Comparison of ENCODE assay signal across 10 mouse cellular contexts in the genomic region with DNA sequence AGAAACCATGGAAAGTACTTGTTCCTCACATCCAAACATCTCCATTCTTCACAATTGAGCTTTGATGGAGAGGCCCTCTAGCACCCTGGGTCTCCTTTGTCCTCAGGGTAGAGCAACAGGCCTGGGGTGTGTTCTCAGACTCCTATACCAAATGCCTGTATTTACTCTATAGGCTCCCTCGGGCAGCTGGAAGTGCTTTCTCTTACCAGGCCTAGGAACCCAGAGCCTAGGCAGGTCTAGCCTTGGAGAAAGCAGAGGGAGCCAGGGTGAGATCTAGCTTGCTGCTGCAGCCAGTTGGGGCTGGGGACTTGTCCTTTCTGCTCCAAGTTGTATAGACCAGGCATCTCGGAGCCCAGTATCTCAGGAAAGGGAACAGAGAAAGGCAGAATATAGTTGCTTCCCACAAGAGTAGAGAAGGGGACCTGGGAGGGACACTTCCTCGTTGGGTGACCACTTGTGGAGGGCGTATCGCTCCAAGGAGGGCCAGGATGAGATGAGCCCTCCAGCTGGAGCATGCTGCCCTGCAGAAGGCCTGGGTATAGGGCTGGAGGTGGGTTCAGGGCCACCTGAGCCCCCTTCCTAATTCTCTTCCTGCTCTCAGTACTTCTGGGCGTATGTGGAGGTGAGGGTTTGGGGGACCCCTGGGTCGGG. TPM values are rescaled to one million over a fixed set of nuclear protein-coding genes. Genes with fewer than 3 reads are reported as not detected.
A peak's percentile ranks its signal among the peaks of the same experiment; 100 is the strongest.
DNase-seq lines count a peak whose midpoint lies in the region; ATAC-seq and TF ChIP-seq lines count a peak whose summit lies in the region.
"Had no signal": no experiment of that assay in that cellular context is flagged by ENCODE, and none has a peak within 500 bp of the region (broad histone marks: within the 10 kb centered on the region; RNA-seq: fewer than 3 reads in every experiment).

No protein-coding gene starts in this region.

- peak overlapping the region; percentile 22; the same call in 1 of the 2 replicates for H3K9ac ChIP-seq in forebrain, postnatal 0 days
- H3K9ac ChIP-seq in forebrain, embryonic 16.5 days (replicated peaks; ENCODE audit: low read depth, low read length): no peak overlapping the region
- peak overlapping the region; percentile 72 for H3K9ac ChIP-seq in liver, embryonic 16.5 days (ENCODE audit: low read depth, low read length)

- ATAC-seq in forebrain, postnatal 0 days: no peak
- no peak for ATAC-seq in forebrain, embryonic 16.5 days
- ATAC-seq in liver, embryonic 16.5 days (ENCODE audit: low read depth): no peak
- ATAC-seq in erythroid progenitor cell, adult 5-6 weeks (replicated peaks; ENCODE audit: low FRiP score, poor library complexity, severe bottlenecking): no peak
- ATAC-seq: inflammation-experienced regulatory T-cells, adult 6 months had no signal

- no peak overlapping the region for H3K4me3 ChIP-seq in forebrain, postnatal 0 days (ENCODE audit: low read depth, low read length)
- H3K4me3 ChIP-seq in forebrain, embryonic 16.5 days (replicated peaks; ENCODE audit: low read length): no peak overlapping the region
- H3K4me3 ChIP-seq in left cerebral cortex, adult 2 months: peak overlapping the region; percentile 16; the same call in 1 of the 2 replicates
- H3K4me3 ChIP-seq in bone marrow macrophage, adult 2 months (ENCODE audit: insufficient read depth, low read length): 0 out of 2 replicates have a peak overlapping the region, but pooled peaks have one; percentile 2
- H3K4me3 ChIP-seq in liver, embryonic 16.5 days (ENCODE audit: low read depth, low read length): peak overlapping the region; percentile 90

- TF ChIP-seq POLR2A in bone marrow macrophage, adult 2 months (IDR thresholded peaks at IDR 0.05; ENCODE audit: borderline replicate concordance, low read depth, low read length): no peak

- intact Hi-C loops in left cerebral cortex, adult 2 months (cut with DNase I): no loop called here

- no peaks in the 10 kb centered on the region for H3K27me3 ChIP-seq in forebrain, postnatal 0 days (ENCODE audit: insufficient read depth, low read length)
- 0 out of 2 replicates have a peak, but pooled peaks cover under 1% of the 10 kb centered on the region for H3K27me3 ChIP-seq in forebrain, embryonic 16.5 days (replicated peaks; ENCODE audit: control insufficient read depth, insufficient read depth, low read length)
- peaks cover 4% of the 10 kb centered on the region for H3K27me3 ChIP-seq in liver, embryonic 16.5 days (ENCODE audit: control insufficient read depth, insufficient read depth, low read depth, low read length)

- TF ChIP-seq CTCF in forebrain, postnatal 0 days (IDR thresholded peaks at IDR 0.05; ENCODE audit: low read depth): no peak
- no peak for TF ChIP-seq CTCF in left cerebral cortex, adult 2 months (IDR thresholded peaks at IDR 0.05)
- no peak for TF ChIP-seq CTCF in bone marrow macrophage, adult 2 months (IDR thresholded peaks at IDR 0.05; ENCODE audit: low read depth, low read length)

- no peaks in the 10 kb centered on the region for H3K9me3 ChIP-seq in forebrain, postnatal 0 days (ENCODE audit: low read length)
- no peaks in the 10 kb centered on the region for H3K9me3 ChIP-seq in forebrain, embryonic 16.5 days (ENCODE audit: control insufficient read depth, low read length)
- no peaks in the 10 kb centered on the region for H3K9me3 ChIP-seq in liver, embryonic 16.5 days (replicated peaks; ENCODE audit: control insufficient read depth, low read length)

- 83% methylated on average over 7 of the region's 7 CpGs for WGBS in forebrain, postnatal 0 days
- WGBS in forebrain, embryonic 16.5 days: 85% methylated on average over 7 of the region's 7 CpGs
- WGBS in liver, embryonic 16.5 days (ENCODE audit: insufficient replicate concordance): 49% methylated on average over 7 of the region's 7 CpGs

- peaks cover 19% of the 10 kb centered on the region; the same call in 1 of the 2 replicates for H3K36me3 ChIP-seq in forebrain, postnatal 0 days (ENCODE audit: insufficient read depth)
- H3K36me3 ChIP-seq in forebrain, embryonic 16.5 days (ENCODE audit: control insufficient read depth, insufficient read depth): peaks cover 5% of the 10 kb centered on the region
- peaks cover 6% of the 10 kb centered on the region; the same call in 1 of the 2 replicates for H3K36me3 ChIP-seq in liver, embryonic 16.5 days (ENCODE audit: control insufficient read depth, insufficient read depth)

- DNase-seq in forebrain, postnatal 0 days: no peak
- DNase-seq in left cerebral cortex, adult 2 months (ENCODE audit: extremely low spot score in 1 of 2, low spot score in 2 of 2): no peak
- DNase-seq in left cerebral cortex, adult 18-20 months (ENCODE audit: low spot score in 2 of 2): no peak
- no peak for DNase-seq in layer of hippocampus, postnatal 14 days (ENCODE audit: low spot score in 2 of 2)
- DNase-seq: B cell, adult 2 months had no signal

- H3K4me2 ChIP-seq in forebrain, postnatal 0 days (ENCODE audit: low read depth): no peak overlapping the region
- H3K4me2 ChIP-seq in forebrain, embryonic 16.5 days (ENCODE audit: low read length): no peak overlapping the region
- peak overlapping the region; percentile 74 for H3K4me2 ChIP-seq in liver, embryonic 16.5 days (ENCODE audit: low read depth, low read length)

- no peak overlapping the region for H3K27ac ChIP-seq in forebrain, postnatal 0 days (ENCODE audit: low read depth, low read length)
- no peak overlapping the region for H3K27ac ChIP-seq in forebrain, embryonic 16.5 days (ENCODE audit: low read length)
- peak overlapping the region; percentile 99 for H3K27ac ChIP-seq in left cerebral cortex, adult 2 months
- peak overlapping the region; percentile 83 for H3K27ac ChIP-seq in bone marrow macrophage, adult 2 months (ENCODE audit: insufficient read depth, low read depth, low read length)
- H3K27ac ChIP-seq in liver, embryonic 16.5 days (ENCODE audit: low read length): peak overlapping the region; percentile 99

- H3K4me1 ChIP-seq in forebrain, postnatal 0 days (ENCODE audit: insufficient read depth): no peaks in the 10 kb centered on the region
- peaks cover 27% of the 10 kb centered on the region for H3K4me1 ChIP-seq in forebrain, embryonic 16.5 days (replicated peaks; ENCODE audit: control insufficient read depth, insufficient read depth, low read length)
- peaks cover 42% of the 10 kb centered on the region for H3K4me1 ChIP-seq in bone marrow macrophage, adult 2 months (ENCODE audit: control insufficient read depth, insufficient read depth, low read length)
- H3K4me1 ChIP-seq in liver, embryonic 16.5 days (ENCODE audit: control insufficient read depth, low read depth, low read length): peaks cover 49% of the 10 kb centered on the region

RNA-seq across cellular contexts. Expression of gene Slc48a1, which starts 9.0 kb away (rescaled TPM):
- 40.2 and 56.4 TPM in 2 replicates for total RNA-seq in forebrain, postnatal 0 days (2014; rRNA removed)
- polyA plus RNA-seq in forebrain, postnatal 0 days (2015; fragmentation: Nextera tagmentation; extraction: Ambion mirVana): 123 and 135 TPM in 2 replicates
- 72.9 and 78.2 TPM in 2 replicates for polyA plus RNA-seq in forebrain, embryonic 16.5 days (2015; fragmentation: Nextera tagmentation; extraction: Ambion mirVana)
- 100 to 1,000 TPM; 157 to 161 TPM for total RNA-seq in left cerebral cortex, adult 2 months (2021)
- total RNA-seq in left cerebral cortex, adult 18-20 months (2021): 100 to 1,000 TPM; 154 to 168 TPM
- polyA plus RNA-seq in bone marrow macrophage, adult 2 months (2012; ENCODE audit: insufficient read depth, insufficient read length, missing spikeins): 261 and 265 TPM in 2 replicates
- 98.9 and 103 TPM in 2 replicates for polyA plus RNA-seq in liver, embryonic 16.5 days (2015; fragmentation: Nextera tagmentation; extraction: Ambion mirVana)
- 100 to 1,000 TPM; 131 to 147 TPM for total RNA-seq in layer of hippocampus, postnatal 14 days (2021)
- 122 and 124 TPM in 2 replicates for total RNA-seq in erythroid progenitor cell, adult 5-6 weeks (2015; ENCODE audit: low replicate concordance)
- 74.2 and 96.2 TPM in 2 replicates for total RNA-seq in erythroid progenitor cell, adult 5-6 weeks (2017; ENCODE audit: low replicate concordance)

RNA-seq across cellular contexts. Expression of gene Rapgef3, which starts 19.5 kb away (rescaled TPM):
- total RNA-seq in forebrain, postnatal 0 days (2014; rRNA removed): 16.6 and 22.0 TPM in 2 replicates
- polyA plus RNA-seq in forebrain, postnatal 0 days (2015; fragmentation: Nextera tagmentation; extraction: Ambion mirVana): 6.5 and 8.7 TPM in 2 replicates
- polyA plus RNA-seq in forebrain, embryonic 16.5 days (2015; fragmentation: Nextera tagmentation; extraction: Ambion mirVana): 8.9 and 13.3 TPM in 2 replicates
- 10 to 100 TPM; 46.5 to 50.4 TPM for total RNA-seq in left cerebral cortex, adult 2 months (2021)
- 10 to 100 TPM; 42.6 to 44.7 TPM for total RNA-seq in left cerebral cortex, adult 18-20 months (2021)
- 2.6 and 3.7 TPM in 2 replicates for polyA plus RNA-seq in bone marrow macrophage, adult 2 months (2012; ENCODE audit: insufficient read depth, insufficient read length, missing spikeins)
- 1.6 and 2.1 TPM in 2 replicates for polyA plus RNA-seq in liver, embryonic 16.5 days (2015; fragmentation: Nextera tagmentation; extraction: Ambion mirVana)
- 10 to 100 TPM; 39.3 to 40.1 TPM for total RNA-seq in layer of hippocampus, postnatal 14 days (2021)
- total RNA-seq in erythroid progenitor cell, adult 5-6 weeks (2015; ENCODE audit: low replicate concordance): not detected in 2 replicates
- 3.9 TPM in 1 of 2 replicates, not detected in the other for total RNA-seq in erythroid progenitor cell, adult 5-6 weeks (2017; ENCODE audit: low replicate concordance)
- polyA plus RNA-seq: inflammation-experienced regulatory T-cells, adult 6 months had no signal

RNA-seq across cellular contexts. Expression of gene Endou, which starts 56.1 kb away (rescaled TPM):
- 0.14 and 0.15 TPM in 2 replicates for total RNA-seq in forebrain, postnatal 0 days (2014; rRNA removed)
- 0.18 and 0.34 TPM in 2 replicates for polyA plus RNA-seq in forebrain, postnatal 0 days (2015; fragmentation: Nextera tagmentation; extraction: Ambion mirVana)
- polyA plus RNA-seq in forebrain, embryonic 16.5 days (2015; fragmentation: Nextera tagmentation; extraction: Ambion mirVana): 0.18 and 0.42 TPM in 2 replicates
- 1 to 10 TPM; 2.8 to 4.7 TPM for total RNA-seq in left cerebral cortex, adult 2 months (2021)
- total RNA-seq in left cerebral cortex, adult 18-20 months (2021): 1 to 10 TPM; 5.2 to 5.4 TPM
- polyA plus RNA-seq in bone marrow macrophage, adult 2 months (2012; ENCODE audit: insufficient read depth, insufficient read length, missing spikeins): not detected in 2 replicates
- polyA plus RNA-seq in liver, embryonic 16.5 days (2015; fragmentation: Nextera tagmentation; extraction: Ambion mirVana): 0.06 and 0.21 TPM in 2 replicates
- total RNA-seq in layer of hippocampus, postnatal 14 days (2021): 1 to 10 TPM in 1 of 2 experiments, under 1 TPM in 1; 0.81 to 1.7 TPM
- total RNA-seq in erythroid progenitor cell, adult 5-6 weeks (2015; ENCODE audit: low replicate concordance): 3.8 TPM in 1 of 2 replicates, not detected in the other
- total RNA-seq in erythroid progenitor cell, adult 5-6 weeks (2017; ENCODE audit: low replicate concordance): not detected in 2 replicates
- polyA plus RNA-seq: inflammation-experienced regulatory T-cells, adult 6 months had no signal

RNA-seq across cellular contexts. Expression of gene Hdac7, which starts 57.0 kb away (rescaled TPM):
- total RNA-seq in forebrain, postnatal 0 days (2014; rRNA removed): 20.7 and 29.4 TPM in 2 replicates
- polyA plus RNA-seq in forebrain, postnatal 0 days (2015; fragmentation: Nextera tagmentation; extraction: Ambion mirVana): 16.2 and 21.6 TPM in 2 replicates
- 21.7 and 31.1 TPM in 2 replicates for polyA plus RNA-seq in forebrain, embryonic 16.5 days (2015; fragmentation: Nextera tagmentation; extraction: Ambion mirVana)
- 10 to 100 TPM; 38.4 to 41.6 TPM for total RNA-seq in left cerebral cortex, adult 2 months (2021)
- total RNA-seq in left cerebral cortex, adult 18-20 months (2021): 10 to 100 TPM; 31.5 to 36.1 TPM
- 14.8 and 16.0 TPM in 2 replicates for polyA plus RNA-seq in bone marrow macrophage, adult 2 months (2012; ENCODE audit: insufficient read depth, insufficient read length, missing spikeins)
- 4.7 and 5.8 TPM in 2 replicates for polyA plus RNA-seq in liver, embryonic 16.5 days (2015; fragmentation: Nextera tagmentation; extraction: Ambion mirVana)
- 10 to 100 TPM; 24.9 to 25.0 TPM for total RNA-seq in layer of hippocampus, postnatal 14 days (2021)
- total RNA-seq in erythroid progenitor cell, adult 5-6 weeks (2015; ENCODE audit: low replicate concordance): 15.1 and 26.8 TPM in 2 replicates
- total RNA-seq in erythroid progenitor cell, adult 5-6 weeks (2017; ENCODE audit: low replicate concordance): 2.4 and 9.8 TPM in 2 replicates

Comparison
In these comparisons a context has a peak if more than half of its experiments do, and no peak if none do; other contexts are left out.
1. H3K27ac ChIP-seq: peak in left cerebral cortex, adult 2 months (single experiment), bone marrow macrophage, adult 2 months (single experiment) and liver, embryonic 16.5 days (single experiment); none in forebrain, postnatal 0 days (single experiment) and forebrain, embryonic 16.5 days (single experiment).
2. H3K4me3 ChIP-seq: peak in left cerebral cortex, adult 2 months (single experiment), bone marrow macrophage, adult 2 months (single experiment) and liver, embryonic 16.5 days (single experiment); none in forebrain, postnatal 0 days (single experiment) and forebrain, embryonic 16.5 days (single experiment).